Mouse (Mus musculus) neural tube, postnatal 0 days (tissue): Measurements from ENCODE around the gene Efcab9. TPM values are rescaled to one million over a fixed set of nuclear protein-coding genes. Genes with fewer than 3 reads are reported as not detected.

ENCODE experiments used
- polyA plus RNA-seq: library from polyadenylated mRNA; unstranded; fragments of >200 nt; fragmentation: Nextera tagmentation; extraction: Ambion mirVana; gene quantifications from 2 replicates; pipeline ENCODE4 v1.2.1, GENCODE M21; 2015

The Efcab9 gene
- polyA plus RNA-seq = 0.32 TPM in 1 of 2 replicates, not detected in the other

DNA sequence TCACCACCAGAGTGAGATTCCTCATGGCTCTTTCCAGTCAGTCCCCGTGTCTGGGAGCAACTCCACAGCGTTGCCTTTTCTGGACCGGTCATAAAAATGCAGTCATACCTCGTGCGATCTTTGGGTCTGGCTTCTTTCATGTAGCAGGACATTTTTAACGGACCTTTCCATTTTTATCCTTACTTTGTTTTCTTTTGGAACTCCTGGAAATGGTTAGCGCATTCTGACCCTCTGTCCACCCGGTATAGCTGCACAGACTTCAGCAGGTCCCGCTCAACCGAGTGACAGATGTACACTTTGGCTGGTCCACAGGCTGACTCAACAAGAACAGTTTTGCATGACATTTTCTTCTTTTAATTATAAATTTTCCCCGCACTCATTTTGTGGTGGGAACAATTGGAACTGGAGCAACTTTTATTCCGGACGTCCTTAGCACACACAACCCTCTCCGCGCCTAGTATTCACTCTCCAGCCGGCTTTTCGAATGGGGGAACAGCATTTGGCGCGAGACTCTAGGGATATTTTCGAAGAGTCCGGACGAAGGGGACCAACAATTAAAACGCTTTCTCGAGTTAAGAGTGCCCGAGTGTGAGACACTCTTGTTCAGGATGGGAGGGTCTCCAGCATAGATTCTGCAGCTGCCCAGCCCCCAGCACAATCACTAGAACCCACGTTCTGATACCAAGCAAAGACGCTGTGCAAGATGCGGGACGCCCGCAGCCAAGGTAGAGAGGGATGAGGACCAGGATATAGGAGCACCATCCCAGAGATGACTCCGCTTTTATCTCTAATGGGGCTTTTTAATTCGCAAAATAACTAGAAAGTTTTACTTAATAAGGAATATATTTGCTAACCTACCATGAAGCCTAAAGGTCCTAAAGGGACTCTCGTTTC is at the start of gene Efcab9:
Efcab9 (minus strand) TSS at position 211 of the 894 bp plus-strand sequence.

DNA sequence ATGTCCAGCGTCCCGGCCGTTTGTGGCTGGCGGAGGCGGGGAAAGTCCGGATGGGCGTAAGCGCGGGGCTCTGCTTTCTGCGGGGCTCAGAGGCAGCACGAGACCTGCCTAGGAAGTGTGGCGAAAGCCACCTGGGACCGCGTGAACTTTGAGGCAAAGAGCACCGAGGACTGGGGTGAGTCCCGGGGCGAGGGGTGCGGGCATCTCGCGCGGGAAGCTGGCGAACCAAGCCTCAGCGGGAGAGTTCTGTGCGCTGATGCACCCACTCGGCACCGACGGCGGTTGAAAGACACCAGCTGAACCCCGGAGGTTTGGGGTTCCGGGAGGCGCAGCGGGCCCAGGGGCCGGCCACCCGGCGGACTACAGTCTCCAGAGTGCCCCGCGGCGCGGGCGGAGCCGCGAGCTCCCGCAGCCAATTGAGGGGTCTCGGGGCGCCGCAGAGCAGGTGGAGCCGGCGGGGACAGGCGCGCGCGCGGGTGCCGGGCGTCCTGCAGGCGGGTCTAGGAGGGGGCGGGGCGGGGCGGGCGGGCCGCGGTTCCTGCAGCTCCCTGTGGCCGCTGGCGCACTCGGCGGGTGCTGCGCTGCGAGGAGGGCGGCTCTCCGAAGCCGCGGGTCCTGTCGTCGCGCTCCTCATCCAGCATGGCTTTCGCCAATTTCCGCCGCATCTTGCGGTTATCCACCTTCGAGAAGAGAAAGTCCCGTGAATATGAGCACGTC is 1.0 kb upstream of the Efcab9 start, which contains the start of gene Stk10:
Stk10 (plus strand) TSS at position 541 of the 717 bp plus-strand sequence.

Other genes starting within 250 kb of the Efcab9 start
- 657 and 870 TPM in 2 replicates for gene Hba-a1, start 248.6 kb downstream of the Efcab9 start, polyA plus RNA-seq
- gene Hbq1b, start 245.1 kb downstream of the Efcab9 start, polyA plus RNA-seq = 1.1 and 1.6 TPM in 2 replicates
- gene Hba-a2, start 235.6 kb downstream of the Efcab9 start, polyA plus RNA-seq = 1,560 and 2,040 TPM in 2 replicates
- gene Hbq1a, start 232.0 kb downstream of the Efcab9 start, polyA plus RNA-seq = 1.1 and 1.8 TPM in 2 replicates
- gene Sh3pxd2b, start 184.3 kb downstream of the Efcab9 start, polyA plus RNA-seq = 7.9 and 10.1 TPM in 2 replicates
- gene Ubtd2, start 76.7 kb downstream of the Efcab9 start, polyA plus RNA-seq = 25.4 and 28.0 TPM in 2 replicates
- gene Stk10, start 1.2 kb upstream of the Efcab9 start, polyA plus RNA-seq = 1.6 and 1.8 TPM in 2 replicates
- gene Fbxw11, start 110.6 kb upstream of the Efcab9 start, polyA plus RNA-seq = 86.0 and 88.3 TPM in 2 replicates